Mouse (Mus musculus) CH12.LX (cell line): ENCODE results near the gene Ccser1. TPM values are rescaled to one million over a fixed set of nuclear protein-coding genes. Genes with fewer than 3 reads are reported as not detected.

Experiments
- DNase-seq: peaks from one replicate; pipeline ENCODE4 v3.0.0-alpha.2; 2013; ENCODE audit errors: extremely low read depth
- H3K27ac ChIP-seq: 2 replicates; pipeline ENCODE4 v1.5.1; 2012; ENCODE audit warnings: low read depth, mild to moderate bottlenecking, control low read depth, moderate library complexity; ENCODE audit not compliant: insufficient read depth
- H3K27me3 ChIP-seq: replicated peaks from 2 replicates; pipeline ENCODE3; 2012; ENCODE audit warnings: inconsistent platforms
- H3K36me3 ChIP-seq, 2 experiments: replicated peaks in 1 of 2; 2 replicates each; pipeline versions ENCODE3 to v1.6.1; 2012; ENCODE audit warnings: inconsistent platforms in 1 of 2, low read length in 1 of 2, mild to moderate bottlenecking in 1 of 2, mixed read lengths in 1 of 2, moderate library complexity in 1 of 2; ENCODE audit not compliant: control insufficient read depth in 1 of 2, insufficient read depth in 1 of 2
- H3K4me1 ChIP-seq, 2 experiments: 2 replicates each; pipeline ENCODE4 v1.6.1; 2012; ENCODE audit warnings: inconsistent platforms in 1 of 2, moderate library complexity in 1 of 2; ENCODE audit not compliant: insufficient read depth in 2 of 2, control insufficient read depth in 1 of 2
- H3K4me2 ChIP-seq: 2 replicates; pipeline ENCODE4 v1.6.1; 2012; ENCODE audit warnings: low read depth, mild to moderate bottlenecking, control low read depth; ENCODE audit not compliant: poor library complexity, insufficient read depth, severe bottlenecking
- H3K4me3 ChIP-seq, 3 experiments: fragments of 150-350 bp in 1 of 3; sonication (generic) in 1 of 3; replicated peaks in 1 of 3; 2 replicates each; pipeline versions ENCODE3 to v1.5.1; 2011 to 2012; ENCODE audit warnings: low read depth in 2 of 3, low read length in 2 of 3, mild to moderate bottlenecking in 2 of 3, moderate library complexity in 2 of 3, control low read depth in 1 of 3, improper control_type of control experiment in 1 of 3, inconsistent platforms in 1 of 3, mixed read lengths in 1 of 3; ENCODE audit not compliant: poor library complexity in 1 of 3
- H3K79me2 ChIP-seq: replicated peaks from 2 replicates; pipeline ENCODE4 v1.6.1; 2012; ENCODE audit warnings: mild to moderate bottlenecking, moderate library complexity; ENCODE audit not compliant: control insufficient read depth, poor library complexity, insufficient read depth, severe bottlenecking; ENCODE audit errors: extremely low read depth
- H3K9ac ChIP-seq: 2 replicates; pipeline ENCODE4 v1.6.1; 2012; ENCODE audit warnings: low read depth, mild to moderate bottlenecking, control low read depth, moderate library complexity; ENCODE audit not compliant: insufficient read depth
- H3K9me3 ChIP-seq: replicated peaks from 2 replicates; pipeline ENCODE3; 2012; ENCODE audit warnings: low read length, inconsistent platforms, mixed read lengths
- BHLHE40 ChIP-seq: IDR thresholded peaks from 2 replicates; pipeline ENCODE4 v1.6.1; 2011; ENCODE audit warnings: mild to moderate bottlenecking, low read depth, low read length, improper control_type of control experiment
- CHD1 ChIP-seq: IDR thresholded peaks from 2 replicates; pipeline ENCODE4 v1.6.1; 2012; ENCODE audit warnings: low read depth, low read length, improper control_type of control experiment, inconsistent platforms
- CTCF ChIP-seq, 2 experiments: IDR thresholded peaks in 1 of 2; conservative IDR thresholded peaks in 1 of 2; 2 replicates each; pipeline ENCODE4 v1.5.1; 2011 to 2012; ENCODE audit warnings: low read depth in 2 of 2, low read length in 2 of 2, improper control_type of control experiment in 1 of 2, inconsistent platforms in 1 of 2, mild to moderate bottlenecking in 1 of 2, moderate library complexity in 1 of 2
- E2F4 ChIP-seq: IDR thresholded peaks from 2 replicates; pipeline ENCODE4 v1.6.1; 2011; ENCODE audit warnings: low read depth, low read length, improper control_type of control experiment; ENCODE audit not compliant: insufficient replicate concordance
- ETS1 ChIP-seq: conservative IDR thresholded peaks from 2 replicates; pipeline ENCODE4 v1.6.1; 2012; ENCODE audit warnings: low read depth, mild to moderate bottlenecking, inconsistent platforms, low read length, improper control_type of control experiment, moderate library complexity
- GABPA ChIP-seq: IDR thresholded peaks from 2 replicates; pipeline ENCODE4 v1.6.1; 2012; ENCODE audit warnings: low read depth, low read length, improper control_type of control experiment, inconsistent platforms; ENCODE audit not compliant: insufficient replicate concordance
- IRF4 ChIP-seq: IDR thresholded peaks from 2 replicates; pipeline ENCODE4 v1.6.1; 2014; ENCODE audit warnings: low read depth, mild to moderate bottlenecking, inconsistent platforms, low read length, improper control_type of control experiment
- JUND ChIP-seq: conservative IDR thresholded peaks from 2 replicates; pipeline ENCODE4 v1.6.1; 2011; ENCODE audit warnings: low read depth, low read length, improper control_type of control experiment
- MAFK ChIP-seq: IDR thresholded peaks from 2 replicates; pipeline ENCODE4 v1.6.1; 2011; ENCODE audit warnings: low read length, improper control_type of control experiment; ENCODE audit not compliant: insufficient replicate concordance
- MAX ChIP-seq: IDR thresholded peaks from 2 replicates; pipeline ENCODE4 v1.6.1; 2011; ENCODE audit warnings: low read length, improper control_type of control experiment
- MAZ ChIP-seq: IDR thresholded peaks from 2 replicates; pipeline ENCODE4 v1.6.1; 2012; ENCODE audit warnings: low read depth, mild to moderate bottlenecking, inconsistent platforms, low read length, improper control_type of control experiment, moderate library complexity
- MEF2A ChIP-seq: IDR thresholded peaks from 2 replicates; pipeline ENCODE4 v1.6.1; 2014; ENCODE audit warnings: low read depth, mild to moderate bottlenecking, inconsistent platforms, low read length, improper control_type of control experiment, borderline replicate concordance
- MYC ChIP-seq: IDR thresholded peaks from 2 replicates; pipeline ENCODE4 v1.6.1; 2011; ENCODE audit warnings: low read depth, mild to moderate bottlenecking, improper control_type of control experiment, low read length
- NELFE ChIP-seq: IDR thresholded peaks from 2 replicates; pipeline ENCODE4 v1.6.1; 2011; ENCODE audit warnings: low read depth, low read length, improper control_type of control experiment
- NRF1 ChIP-seq: IDR thresholded peaks from 2 replicates; pipeline ENCODE4 v1.6.1; 2014; ENCODE audit warnings: low read depth, mild to moderate bottlenecking, inconsistent platforms, low read length, improper control_type of control experiment, moderate library complexity
- POLR2AphosphoS2 ChIP-seq: IDR thresholded peaks from 2 replicates; pipeline ENCODE4 v1.6.1; 2011; ENCODE audit warnings: low read depth, low read length, improper control_type of control experiment
- TBP ChIP-seq: conservative IDR thresholded peaks from 2 replicates; pipeline ENCODE4 v1.6.1; 2011; ENCODE audit warnings: low read depth, low read length, improper control_type of control experiment
- USF2 ChIP-seq: conservative IDR thresholded peaks from 2 replicates; pipeline ENCODE4 v1.6.1; 2011; ENCODE audit warnings: low read depth, low read length, improper control_type of control experiment
- ZC3H11A ChIP-seq: IDR thresholded peaks from 2 replicates; pipeline ENCODE4 v1.6.1; 2012; ENCODE audit warnings: low read depth, mild to moderate bottlenecking, inconsistent platforms, low read length, improper control_type of control experiment
- ZNF384 ChIP-seq: IDR thresholded peaks from 2 replicates; pipeline ENCODE4 v1.6.1; 2012; ENCODE audit warnings: low read depth, low read length, improper control_type of control experiment, inconsistent platforms
- dilution Hi-C: fragments of 300-500 bp; cut with MboI; formaldehyde crosslinking; loops from 2 replicates; pipeline ENCODE4 v1.14.3; 2020; ENCODE audit warnings: low sequenced_read_pairs; ENCODE audit not compliant: extremely low pct_unique_long_range_greater_than_20kb, extremely low pct_ligation_motif_present
- in situ Hi-C: fragments of 300-500 bp; cut with MboI; formaldehyde crosslinking; loops from 3 replicates; pipeline ENCODE4 v1.14.3; 2019; ENCODE audit warnings: low sequenced_read_pairs, low pct_ligation_motif_present, low pct_unique_long_range_greater_than_20kb, mixed read lengths
- polyA plus RNA-seq: library from polyadenylated mRNA; unstranded; fragments of >175 nt; gene quantifications from 2 replicates; pipeline ENCODE4 v1.2.1, GENCODE M21; 2012; ENCODE audit warnings: low read depth; ENCODE audit not compliant: insufficient read length
- total RNA-seq, 2 experiments: library from RNA; depleted of rRNA; stranded (reverse); fragments of 300-350 nt in 1 of 2; fragments of >200 nt in 1 of 2; gene quantifications; 2 replicates each; pipeline ENCODE4 v1.2.3; 2012 to 2014

The Ccser1 gene
- total and polyA plus RNA-seq, 3 experiments: not detected

GRCm38 (mm10) chr6:61721220-61721619, 541.1 kb downstream of the Ccser1 start:
- no peaks in the 10 kb centered on the region for H3K36me3 ChIP-seq
- H3K4me2 ChIP-seq: no peak overlapping the region
- no peaks in the 10 kb centered on the region for H3K27me3 ChIP-seq
- no peak for DNase-seq
- H3K4me1 ChIP-seq: no peaks in the 10 kb centered on the region
- in situ Hi-C loops: no loop called here
- dilution Hi-C loops: no loop called here
- H3K27ac ChIP-seq: no peak overlapping the region
- H3K9ac ChIP-seq: no peak overlapping the region
- H3K9me3 ChIP-seq: peaks cover 21% of the 10 kb centered on the region
- TF ChIP-seq CTCF (conservative IDR thresholded peaks at IDR 0.05 in 1 of 2, IDR thresholded peaks at IDR 0.05 in 1 of 2; ENCODE audit: low read depth in 2 of 2, low read length in 2 of 2): no peak
- no peak for TF ChIP-seq E2F4
- TF ChIP-seq MAX: no peak
- H3K79me2 ChIP-seq: no peaks in the 10 kb centered on the region
- H3K4me3 ChIP-seq: no peak overlapping the region

- H3K4me2 ChIP-seq: no peak overlapping the region
- H3K27ac ChIP-seq: no peak overlapping the region
- dilution Hi-C loops: no loop called here
- no peaks in the 10 kb centered on the region for H3K4me1 ChIP-seq
- TF ChIP-seq POLR2AphosphoS2: no peak
- no peak for TF ChIP-seq NRF1
- TF ChIP-seq MYC: no peak
- TF ChIP-seq MAFK: no peak
- no peak for TF ChIP-seq IRF4
- TF ChIP-seq ZC3H11A: no peak
- TF ChIP-seq NELFE: no peak
- TF ChIP-seq GABPA: no peak
- TF ChIP-seq MEF2A: no peak
- no peak for TF ChIP-seq ZNF384
- TF ChIP-seq CHD1: no peak
- TF ChIP-seq TBP: no peak
- no peak for TF ChIP-seq JUND
- TF ChIP-seq MAZ: no peak
- TF ChIP-seq USF2: no peak
- TF ChIP-seq BHLHE40: no peak
- TF ChIP-seq CTCF (conservative IDR thresholded peaks at IDR 0.05 in 1 of 2, IDR thresholded peaks at IDR 0.05 in 1 of 2; ENCODE audit: low read depth in 2 of 2, low read length in 2 of 2): no peak
- no peak for TF ChIP-seq ETS1
- TF ChIP-seq, all 38 proteins: peak for 0
- no peaks in the 10 kb centered on the region for H3K79me2 ChIP-seq
- H3K36me3 ChIP-seq: no peaks in the 10 kb centered on the region
- H3K9ac ChIP-seq: no peak overlapping the region
- no peak for DNase-seq
- no peak overlapping the region for H3K4me3 ChIP-seq
- in situ Hi-C loops: no loop called here
- H3K9me3 ChIP-seq: peaks cover 20% of the 10 kb centered on the region
- no peaks in the 10 kb centered on the region for H3K27me3 ChIP-seq
Observed at GRCm38 (mm10) chr6:61729065-61729464, 548.9 kb downstream of the Ccser1 start.
